Mouse (Mus musculus) liver, embryonic 16.5 days (tissue): ENCODE data around the gene A630095N17Rik. TPM values are rescaled to one million over a fixed set of nuclear protein-coding genes. Genes with fewer than 3 reads are reported as not detected.

Experiments used
- ATAC-seq: fragments of 200-750 bp; cut with Nextera tagmentation; 2 replicates; pipeline ENCODE4 v1.8.0; 2017; ENCODE audit warnings: low read depth, mild to moderate bottlenecking, moderate number of reproducible peaks, moderate library complexity
- H3K27ac ChIP-seq: fragments of 300-500 bp; sonication (generic); 2 replicates; pipeline ENCODE4 v1.5.1; 2014; ENCODE audit warnings: mild to moderate bottlenecking, low read length
- H3K27me3 ChIP-seq: fragments of 300-500 bp; sonication (generic); 2 replicates; pipeline ENCODE4 v1.6.1; 2014; ENCODE audit warnings: low read depth, low read length, mixed read lengths; ENCODE audit not compliant: control insufficient read depth, insufficient read depth
- H3K36me3 ChIP-seq: fragments of 300-500 bp; sonication (generic); 2 replicates; pipeline ENCODE4 v1.6.1; 2014; ENCODE audit warnings: mild to moderate bottlenecking; ENCODE audit not compliant: control insufficient read depth, insufficient read depth
- H3K4me1 ChIP-seq: fragments of 300-500 bp; sonication (generic); 2 replicates; pipeline ENCODE4 v1.6.1; 2014; ENCODE audit warnings: low read depth, low read length, mixed read lengths; ENCODE audit not compliant: control insufficient read depth
- H3K4me2 ChIP-seq: fragments of 300-500 bp; sonication (generic); 2 replicates; pipeline ENCODE4 v1.6.1; 2014; ENCODE audit warnings: low read depth, low read length, mixed read lengths
- H3K4me3 ChIP-seq: fragments of 300-500 bp; sonication (generic); 2 replicates; pipeline ENCODE4 v1.5.1; 2014; ENCODE audit warnings: low read depth, mild to moderate bottlenecking, low read length
- H3K9ac ChIP-seq: fragments of 300-500 bp; sonication (generic); 2 replicates; pipeline ENCODE4 v1.6.1; 2014; ENCODE audit warnings: low read depth, low read length
- H3K9me3 ChIP-seq: fragments of 300-500 bp; sonication (generic); replicated peaks from 2 replicates; pipeline ENCODE4 v1.6.1; 2016; ENCODE audit warnings: low read length; ENCODE audit not compliant: control insufficient read depth
- WGBS: fragments of 180-500 bp; shearing (Covaris S2); extraction: QIAGEN DNeasy Blood & Tissue Kit; methylation state at CpG from one replicate; pipeline ENCODE4 v1.1.7; 2014; ENCODE audit not compliant: insufficient replicate concordance; 5-methylcytosine and 5-hydroxymethylcytosine counted together
- polyA plus RNA-seq: library from polyadenylated mRNA; unstranded; fragments of >200 nt; fragmentation: Nextera tagmentation; extraction: Ambion mirVana; gene quantifications from 2 replicates; pipeline ENCODE4 v1.2.1, GENCODE M21; 2015

The A630095N17Rik gene
- polyA plus RNA-seq: 0.25 TPM in 1 of 2 replicates, not detected in the other

DNA sequence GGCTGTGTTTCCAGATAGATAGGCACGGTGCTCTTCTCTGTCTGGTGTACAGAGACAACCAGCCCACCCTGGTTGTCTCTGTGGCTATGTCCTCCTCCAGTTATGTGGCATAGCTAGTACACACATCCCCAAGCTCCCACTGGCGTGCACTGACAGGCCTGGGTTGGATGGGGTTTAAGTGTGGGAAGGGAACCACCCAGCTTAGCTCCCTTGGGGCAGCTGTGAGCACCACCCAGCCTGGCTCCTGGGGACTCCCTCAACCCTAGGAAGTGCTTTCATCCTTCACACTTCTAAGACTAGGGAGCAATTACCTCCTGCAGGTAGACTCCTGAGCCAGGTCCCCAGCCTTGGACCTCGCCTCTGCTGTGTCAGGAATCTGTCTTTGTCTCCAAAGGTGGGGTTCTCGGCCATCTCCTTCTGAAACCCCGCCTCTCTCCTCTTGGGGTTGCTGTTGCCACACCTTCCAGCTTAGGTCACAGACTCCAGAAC lies at the start of gene A630095N17Rik:
TSS of gene A630095N17Rik (minus strand) at position 439 of the 489 bp plus-strand sequence.
- Histone ChIP-seq H3K4me2 (no peak within 1 kb of the TSS), H3K36me3 (no peaks in the 10 kb centered on the region), H3K9ac (no peak within 1 kb of the TSS), H3K9me3 (no peaks in the 10 kb centered on the region), H3K27ac (no peak within 1 kb of the TSS), H3K4me3 (no peak within 1 kb of the TSS), H3K4me1 (peaks cover 30% of the 10 kb centered on the region), H3K27me3 (no peaks in the 10 kb centered on the region)
- 60% methylated on average over 5 of the region's 5 CpGs for WGBS
- ATAC-seq: no peak

DNA sequence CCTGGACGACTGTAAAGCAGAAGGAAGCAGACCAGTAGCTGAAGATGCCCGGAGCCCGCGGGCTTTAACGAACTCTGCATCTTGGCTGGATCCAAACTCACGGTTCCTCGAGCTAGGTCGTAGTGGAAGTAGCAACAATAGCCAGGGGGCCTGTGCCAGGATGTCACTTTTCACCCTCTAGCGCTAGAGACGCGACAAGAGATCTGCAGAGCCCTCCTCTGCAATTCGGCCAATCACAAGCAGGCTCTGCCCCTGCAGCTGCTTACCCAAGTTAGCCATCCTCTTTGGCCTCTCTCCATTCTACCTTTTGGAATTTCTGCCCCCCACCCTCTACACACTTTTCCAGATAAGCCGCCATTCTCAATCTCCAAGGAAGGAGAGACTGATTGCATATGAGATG lies 46.3 kb upstream of the A630095N17Rik start, which contains the start of gene Resp18:
TSS of gene Resp18 (minus strand) at position 188 of the 400 bp plus-strand sequence.
- WGBS: 6% methylated on average over 13 of the region's 13 CpGs

DNA sequence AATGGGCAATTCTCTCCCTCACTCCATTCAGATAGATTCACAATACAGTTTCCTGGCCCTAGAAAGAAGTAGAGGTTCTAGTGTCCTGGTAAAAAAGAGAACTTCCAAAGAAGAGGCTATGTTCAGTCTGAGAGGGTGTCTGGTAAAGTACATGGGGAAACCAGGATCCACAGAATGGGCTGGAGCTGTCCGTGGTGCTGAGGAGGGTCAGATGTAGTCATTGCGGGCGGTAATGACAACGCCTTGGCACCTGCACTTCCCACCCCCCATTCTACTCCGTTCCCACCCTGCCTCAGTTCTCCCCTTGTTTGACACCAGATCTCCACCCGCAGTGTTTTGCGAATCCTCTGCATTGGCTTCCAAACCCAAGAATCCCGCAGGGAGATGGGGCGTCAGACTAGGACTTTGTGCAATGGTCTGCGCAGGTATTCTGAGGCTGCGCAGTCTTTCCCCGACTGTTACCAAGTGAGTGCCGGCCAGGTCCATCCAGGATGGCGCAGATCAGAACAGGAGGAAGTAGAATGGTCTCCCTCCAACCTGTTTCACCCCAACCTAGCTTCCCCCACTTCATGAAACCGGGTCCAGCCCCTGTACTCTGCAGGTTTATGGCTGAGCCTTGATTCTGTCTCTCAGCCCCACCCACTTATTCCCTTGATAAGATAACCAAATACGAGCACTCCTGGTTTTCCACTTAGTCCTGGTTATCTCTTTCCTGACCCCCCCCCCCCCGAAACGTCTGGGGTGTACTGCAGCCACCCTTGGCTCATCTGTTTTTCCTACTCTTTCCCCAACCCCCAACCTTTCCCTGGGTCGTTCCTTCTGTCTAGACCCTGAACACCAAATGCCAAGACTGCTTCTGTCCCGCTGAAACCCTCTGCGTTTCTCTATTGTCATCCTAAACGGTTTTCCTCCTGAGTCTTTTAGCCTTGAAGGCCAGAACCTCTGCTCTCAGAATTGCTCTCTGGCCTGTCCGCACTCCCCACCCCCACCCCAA lies 45.6 kb upstream of the A630095N17Rik start:
- no peak overlapping the region for H3K9ac ChIP-seq

More for the DNA sequence above, 46.3 kb upstream of the A630095N17Rik start, which contains the start of gene Resp18:
- no peak within 1 kb of the TSS for H3K4me3 ChIP-seq
- no peaks in the 10 kb centered on the region for H3K4me1 ChIP-seq
- peaks cover 3% of the 10 kb centered on the region for H3K27me3 ChIP-seq
- H3K27ac ChIP-seq: no peak within 1 kb of the TSS
- no peak for ATAC-seq
- H3K36me3 ChIP-seq: no peaks in the 10 kb centered on the region
- H3K4me2 ChIP-seq: no peak within 1 kb of the TSS
- H3K9me3 ChIP-seq: no peaks in the 10 kb centered on the region
- no peak within 1 kb of the TSS for H3K9ac ChIP-seq

DNA sequence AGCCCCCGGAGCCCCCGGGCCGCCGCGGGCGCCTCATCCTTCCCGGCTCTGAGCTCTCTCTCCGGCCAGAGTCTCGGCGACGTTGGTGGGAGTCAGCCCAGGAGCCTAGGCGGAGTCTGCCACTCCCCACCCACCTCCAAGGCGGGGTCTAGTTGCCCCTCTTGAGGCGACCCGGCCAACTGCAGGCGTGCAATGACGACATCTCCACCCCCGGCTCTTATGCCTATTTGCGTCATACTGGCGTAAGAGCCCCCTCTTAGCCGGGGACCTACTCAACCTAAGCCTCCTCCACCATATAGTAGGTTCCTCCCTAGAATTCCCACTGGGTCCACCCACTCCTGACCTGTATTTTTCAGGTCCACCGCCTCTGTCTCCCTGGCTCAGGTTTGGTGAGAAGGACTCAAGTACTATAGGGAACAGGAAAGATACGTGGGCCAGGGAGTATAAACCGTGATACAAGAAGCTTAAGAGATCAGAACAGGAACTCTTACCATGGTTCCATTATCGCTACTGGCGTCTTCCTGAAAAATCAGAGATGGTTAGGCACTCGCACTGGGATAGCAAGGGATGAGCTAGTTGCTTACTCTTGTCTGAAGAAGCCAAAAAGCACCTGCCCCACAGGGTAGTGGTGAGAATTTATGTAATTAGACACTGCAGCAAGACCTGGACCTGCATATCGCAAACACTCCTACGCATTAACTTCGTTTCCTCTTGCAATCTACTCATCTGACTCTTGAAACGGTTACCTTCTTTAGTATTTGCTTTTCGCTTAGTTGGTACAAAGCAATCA lies 32.4 kb upstream of the A630095N17Rik start, which contains the start of gene Ptprn:
TSS of gene Ptprn (minus strand) at position 412 of the 790 bp plus-strand sequence.
- H3K9me3 ChIP-seq: no peaks in the 10 kb centered on the region
- no peaks in the 10 kb centered on the region for H3K36me3 ChIP-seq
- H3K27me3 ChIP-seq: peaks cover 28% of the 10 kb centered on the region
- 10% methylated on average over 31 of the region's 32 CpGs for WGBS
- H3K4me1 ChIP-seq: no peaks in the 10 kb centered on the region
- no peak within 1 kb of the TSS for H3K9ac ChIP-seq
- no peak for ATAC-seq
- H3K4me2 ChIP-seq: no peak within 1 kb of the TSS
- H3K27ac ChIP-seq: no peak within 1 kb of the TSS
- H3K4me3 ChIP-seq: no peak within 1 kb of the TSS

More for the DNA sequence above, 45.6 kb upstream of the A630095N17Rik start:
- Histone ChIP-seq H3K27me3 (peaks cover 3% of the 10 kb centered on the region), H3K4me1 (no peaks in the 10 kb centered on the region), H3K4me3 (no peak overlapping the region), H3K9me3 (no peaks in the 10 kb centered on the region), H3K36me3 (no peaks in the 10 kb centered on the region), H3K4me2 (no peak overlapping the region), H3K27ac (no peak overlapping the region)
- ATAC-seq: no peak
- 7% methylated on average over 23 of the region's 23 CpGs for WGBS

DNA sequence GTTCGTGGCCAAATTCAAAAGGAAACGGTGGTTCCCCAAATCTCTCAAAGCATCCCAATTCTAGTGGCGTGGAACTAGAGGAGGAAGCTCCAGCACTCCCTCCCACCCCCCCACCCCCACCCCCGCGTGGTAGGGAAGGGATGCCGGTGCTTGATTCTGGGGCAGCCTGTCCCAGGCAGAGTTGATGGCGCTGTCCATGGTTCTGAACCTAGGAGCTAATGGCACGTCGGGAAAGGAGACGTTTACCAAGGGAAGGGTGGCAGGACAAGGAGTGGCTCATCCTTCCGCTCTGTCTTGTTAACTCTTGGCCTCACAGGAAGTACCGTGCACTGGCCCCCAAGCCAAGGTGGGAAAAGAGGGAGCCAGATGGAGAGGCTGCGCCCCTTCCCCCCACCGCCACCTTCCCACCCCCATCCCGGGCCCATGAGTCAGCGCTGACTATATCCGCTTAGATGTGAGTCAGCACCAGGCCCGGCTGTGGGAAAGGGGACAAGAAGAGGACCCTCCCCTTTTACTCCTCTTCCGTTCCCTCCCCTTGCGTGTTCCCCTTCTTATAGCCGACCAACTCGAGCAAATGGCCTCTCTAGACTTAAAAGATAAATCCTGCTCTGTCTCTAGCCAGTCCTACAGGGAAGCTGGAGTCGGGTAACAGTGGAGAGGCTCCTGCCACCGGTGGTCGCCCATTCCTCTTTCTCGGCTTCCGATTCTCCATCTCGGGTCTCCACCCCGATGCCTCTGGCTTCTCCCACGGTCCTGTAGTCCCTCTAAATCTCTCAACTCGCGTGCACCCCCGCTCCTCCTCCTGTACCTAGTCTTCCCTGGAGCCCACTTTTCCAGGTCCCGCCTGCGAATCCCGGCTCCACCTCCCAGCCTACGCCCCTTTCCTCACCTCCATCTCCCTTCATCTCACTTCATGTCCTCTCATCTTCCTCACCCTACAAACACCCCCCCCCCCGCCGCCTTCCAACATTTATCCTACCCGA lies 31.4 kb upstream of the A630095N17Rik start:
- Histone ChIP-seq H3K4me2 (no peak overlapping the region), H3K9ac (no peak overlapping the region), H3K27ac (no peak overlapping the region), H3K27me3 (peaks cover 28% of the 10 kb centered on the region), H3K4me3 (no peak overlapping the region), H3K9me3 (no peaks in the 10 kb centered on the region), H3K4me1 (no peaks in the 10 kb centered on the region), H3K36me3 (no peaks in the 10 kb centered on the region)
- ATAC-seq: no peak
- 2% methylated on average over 39 of the region's 40 CpGs for WGBS

DNA sequence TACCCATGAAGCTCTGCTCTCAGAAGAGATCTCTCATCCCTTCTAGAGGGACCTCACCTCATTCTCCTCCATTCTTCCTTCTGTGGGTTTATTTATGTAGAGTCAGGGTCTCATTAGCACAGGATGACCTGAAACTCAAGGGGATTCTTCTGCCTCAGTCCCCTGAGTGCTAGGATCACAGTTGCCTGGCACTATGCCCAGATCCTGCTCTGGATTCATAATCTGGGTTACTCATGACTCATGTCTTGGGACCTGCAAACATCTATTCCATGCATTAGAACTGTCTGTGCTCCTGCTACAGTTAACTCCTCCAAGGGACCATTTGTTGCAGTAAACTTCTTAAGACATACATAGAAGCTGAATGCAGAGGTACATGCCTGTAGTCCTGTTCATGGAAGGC lies 29.4 kb upstream of the A630095N17Rik start:
- no peaks in the 10 kb centered on the region for H3K36me3 ChIP-seq
- H3K4me1 ChIP-seq: no peaks in the 10 kb centered on the region
- no peak overlapping the region for H3K27ac ChIP-seq
- H3K9ac ChIP-seq: no peak overlapping the region
- H3K27me3 ChIP-seq: peaks cover 28% of the 10 kb centered on the region
- no peaks in the 10 kb centered on the region for H3K9me3 ChIP-seq
- no peak overlapping the region for H3K4me2 ChIP-seq
- no peak overlapping the region for H3K4me3 ChIP-seq
- ATAC-seq: no peak

DNA sequence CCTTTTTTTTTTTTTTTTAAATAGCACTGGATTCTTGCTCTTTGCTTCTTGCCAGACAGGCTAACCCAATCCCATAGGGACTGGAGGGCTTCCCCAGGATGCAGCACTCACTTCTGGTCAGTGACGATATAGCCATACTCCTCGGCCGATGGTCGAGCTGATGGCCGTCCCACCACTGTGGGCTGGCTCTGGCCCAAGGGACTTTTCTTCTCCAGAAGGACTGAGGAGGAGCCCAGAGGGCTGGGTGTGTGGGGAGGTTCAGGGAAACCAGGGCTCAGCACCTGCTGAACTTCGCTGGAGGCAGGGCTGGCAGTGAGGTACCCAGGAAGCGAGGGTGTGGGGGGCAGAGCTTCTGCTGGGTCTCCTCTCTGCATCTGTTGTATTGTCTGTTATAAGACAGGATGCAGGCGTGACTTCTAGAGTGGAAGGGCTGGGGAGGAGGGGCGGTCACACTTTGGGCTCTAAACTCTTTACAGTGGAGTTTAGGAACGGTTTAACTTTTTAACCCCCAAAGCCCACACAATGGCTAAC lies 23.7 kb upstream of the A630095N17Rik start:
- H3K4me2 ChIP-seq: no peak overlapping the region
- peaks cover 7% of the 10 kb centered on the region for H3K4me1 ChIP-seq
- H3K27ac ChIP-seq: no peak overlapping the region
- 43% methylated on average over 10 of the region's 10 CpGs for WGBS
- no peaks in the 10 kb centered on the region for H3K27me3 ChIP-seq
- no peak for ATAC-seq
- no peak overlapping the region for H3K4me3 ChIP-seq
- H3K9me3 ChIP-seq: no peaks in the 10 kb centered on the region
- no peak overlapping the region for H3K9ac ChIP-seq
- H3K36me3 ChIP-seq: no peaks in the 10 kb centered on the region

DNA sequence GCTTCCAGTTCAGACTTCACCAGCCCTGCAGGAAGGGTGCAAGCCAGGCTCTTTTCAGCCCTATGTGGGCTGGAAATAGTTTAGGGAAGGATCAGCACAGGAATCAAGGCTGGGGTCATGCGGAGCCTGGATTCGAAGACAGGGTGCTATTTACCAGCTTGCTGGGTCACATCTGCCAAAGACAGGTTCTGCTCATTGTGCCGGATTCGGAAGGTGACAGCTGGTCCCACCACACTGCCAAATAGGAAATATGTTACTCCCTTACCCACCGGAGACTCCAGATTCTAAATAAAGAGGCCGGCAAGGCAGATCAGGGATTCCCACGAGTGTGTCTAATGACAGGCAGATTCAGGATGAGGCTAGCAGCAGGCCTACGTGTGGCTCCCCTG lies 22.7 kb upstream of the A630095N17Rik start:
- Histone ChIP-seq H3K9ac (no peak overlapping the region), H3K27me3 (no peaks in the 10 kb centered on the region), H3K4me3 (no peak overlapping the region), H3K4me1 (peaks cover 7% of the 10 kb centered on the region), H3K27ac (no peak overlapping the region), H3K4me2 (no peak overlapping the region), H3K36me3 (no peaks in the 10 kb centered on the region), H3K9me3 (no peaks in the 10 kb centered on the region)
- 64% methylated on average over 8 of the region's 8 CpGs for WGBS
- no peak for ATAC-seq
